Mouse (Mus musculus) kidney, embryonic 14.5 days (tissue): ENCODE measurements around the gene Tnfrsf1b. TPM values are rescaled to one million over a fixed set of nuclear protein-coding genes. Genes with fewer than 3 reads are reported as not detected.
"Not testable (repeated sequence)": the region's sequence is repeated elsewhere in the genome, so short reads cannot be mapped to it uniquely, and the experiment has no call there.

Source experiments
- ATAC-seq: fragments of 200-750 bp; cut with Nextera tagmentation; 2 replicates; pipeline ENCODE4 v1.8.0; 2017; ENCODE audit warnings: moderate number of reproducible peaks, mild to moderate bottlenecking, moderate TSS enrichment, moderate library complexity; ENCODE audit not compliant: low FRiP score, low TSS enrichment
- H3K27ac ChIP-seq: fragments of 300-500 bp; sonication (generic); 2 replicates; pipeline ENCODE4 v1.5.1; 2014; ENCODE audit warnings: low read depth, mild to moderate bottlenecking, low read length, moderate library complexity, mixed read lengths
- H3K27me3 ChIP-seq: fragments of 300-500 bp; sonication (generic); 2 replicates; pipeline ENCODE4 v1.6.1; 2014; ENCODE audit warnings: mild to moderate bottlenecking, low read length; ENCODE audit not compliant: control insufficient read depth, insufficient read depth
- H3K36me3 ChIP-seq: fragments of 300-500 bp; sonication (generic); 2 replicates; pipeline ENCODE4 v1.6.1; 2014; ENCODE audit warnings: low read length, mixed read lengths; ENCODE audit not compliant: control insufficient read depth, insufficient read depth
- H3K4me1 ChIP-seq: fragments of 300-500 bp; sonication (generic); 2 replicates; pipeline ENCODE4 v1.6.1; 2014; ENCODE audit warnings: low read length, mixed read lengths; ENCODE audit not compliant: control insufficient read depth, insufficient read depth
- H3K4me2 ChIP-seq: fragments of 300-500 bp; sonication (generic); replicated peaks from 2 replicates; pipeline ENCODE4 v1.6.1; 2014; ENCODE audit warnings: low read depth, mild to moderate bottlenecking, low read length
- H3K4me3 ChIP-seq: fragments of 300-500 bp; sonication (generic); 2 replicates; pipeline ENCODE4 v1.5.1; 2014; ENCODE audit warnings: mild to moderate bottlenecking, low read length
- H3K9ac ChIP-seq: fragments of 300-500 bp; sonication (generic); 2 replicates; pipeline ENCODE4 v1.6.1; 2014; ENCODE audit warnings: low read depth, mild to moderate bottlenecking, low read length, moderate library complexity
- H3K9me3 ChIP-seq: fragments of 300-500 bp; sonication (generic); 2 replicates; pipeline ENCODE4 v1.6.1; 2016; ENCODE audit warnings: low read length; ENCODE audit not compliant: control insufficient read depth
- WGBS: fragments of 180-500 bp; shearing (Covaris S2); extraction: QIAGEN DNeasy Blood & Tissue Kit; methylation state at CpG from one replicate; pipeline ENCODE4 v1.1.7; 2014; 5-methylcytosine and 5-hydroxymethylcytosine counted together
- polyA plus RNA-seq: library from polyadenylated mRNA; unstranded; fragments of >200 nt; fragmentation: Nextera tagmentation; extraction: Ambion mirVana; gene quantifications from 2 replicates; pipeline ENCODE4 v1.2.1, GENCODE M21; 2014

Tnfrsf1b gene
- polyA plus RNA-seq, 1 experiment from 2014 or later, result 3.0 TPM

- Histone ChIP-seq H3K4me1 (peaks cover 12% of the 10 kb centered on the region; the same call in 1 of the 2 replicates), H3K4me2 (peak overlapping the region; percentile 92), H3K9ac (peak overlapping the region; percentile 89), H3K36me3 (peaks cover 9% of the 10 kb centered on the region; the same call in 1 of the 2 replicates), H3K27me3 (no peaks in the 10 kb centered on the region), H3K27ac (peak overlapping the region; percentile 56), H3K9me3 (no peaks in the 10 kb centered on the region), H3K4me3 (peak overlapping the region; percentile 94)
- peak; percentile 43 for ATAC-seq
- whole genome bisulfite sequencing, result 2% methylated on average over 10 of the region's 10 CpGs
Measured at GRCm38 (mm10) chr4:145193991-145194511, 52.6 kb downstream of the Tnfrsf1b start.

- Histone ChIP-seq H3K4me2 (peak overlapping the region; percentile 92), H3K4me1 (peaks cover 12% of the 10 kb centered on the region; the same call in 1 of the 2 replicates), H3K4me3 (peak overlapping the region; percentile 94), H3K36me3 (peaks cover 13% of the 10 kb centered on the region; the same call in 1 of the 2 replicates), H3K9ac (no peak overlapping the region; the same call in 1 of the 2 replicates), H3K27me3 (no peaks in the 10 kb centered on the region), H3K27ac (no peak overlapping the region), H3K9me3 (no peaks in the 10 kb centered on the region)
- 23% methylated on average over 3 of the region's 3 CpGs for WGBS
- ATAC-seq, result no peak
Measured at GRCm38 (mm10) chr4:145193406-145193805, 53.3 kb downstream of the Tnfrsf1b start.

GRCm38 (mm10) chr4:145192686-145193085 is 54.0 kb downstream of the Tnfrsf1b start:
- Histone ChIP-seq H3K4me3 (no peak overlapping the region), H3K4me2 (no peak overlapping the region)

GRCm38 (mm10) chr4:145188561-145188960 is 58.1 kb downstream of the Tnfrsf1b start:
- H3K4me2 ChIP-seq, result no peak overlapping the region
- H3K36me3 ChIP-seq, result peaks cover 29% of the 10 kb centered on the region; the same call in 1 of the 2 replicates
- H3K27me3 ChIP-seq, result no peaks in the 10 kb centered on the region
- H3K9me3 ChIP-seq, result no peaks in the 10 kb centered on the region
- H3K4me3 ChIP-seq, result no peak overlapping the region
- no peak overlapping the region for H3K9ac ChIP-seq
- no peak overlapping the region for H3K27ac ChIP-seq
- ATAC-seq, result no peak
- H3K4me1 ChIP-seq, result peaks cover 11% of the 10 kb centered on the region; the same call in 1 of the 2 replicates

More at GRCm38 (mm10) chr4:145192686-145193085, 54.0 kb downstream of the Tnfrsf1b start:
- no peak overlapping the region for H3K27ac ChIP-seq
- H3K4me1 ChIP-seq, result peaks cover 12% of the 10 kb centered on the region; the same call in 1 of the 2 replicates
- H3K36me3 ChIP-seq, result peaks cover 13% of the 10 kb centered on the region; the same call in 1 of the 2 replicates
- no peaks in the 10 kb centered on the region for H3K27me3 ChIP-seq
- H3K9me3 ChIP-seq, result no peaks in the 10 kb centered on the region
- H3K9ac ChIP-seq, result no peak overlapping the region
- ATAC-seq, result no peak

GRCm38 (mm10) chr4:145187619-145188018 is 59.1 kb downstream of the Tnfrsf1b start:
- WGBS, result 83% methylated on average over 2 of the region's 2 CpGs
- no peak overlapping the region for H3K4me3 ChIP-seq
- H3K9me3 ChIP-seq, result no peaks in the 10 kb centered on the region
- peaks cover 29% of the 10 kb centered on the region; the same call in 1 of the 2 replicates for H3K36me3 ChIP-seq
- no peak overlapping the region for H3K27ac ChIP-seq
- H3K4me2 ChIP-seq, result no peak overlapping the region
- no peak for ATAC-seq
- H3K27me3 ChIP-seq, result no peaks in the 10 kb centered on the region
- no peak overlapping the region for H3K9ac ChIP-seq
- peaks cover 4% of the 10 kb centered on the region; the same call in 1 of the 2 replicates for H3K4me1 ChIP-seq

GRCm38 (mm10) chr4:145178918-145179549 is 67.6 kb downstream of the Tnfrsf1b start:
- ATAC-seq, result no peak
- Histone ChIP-seq H3K36me3 (peaks cover 45% of the 10 kb centered on the region; the same call in 1 of the 2 replicates), H3K4me1 (no peaks in the 10 kb centered on the region)

GRCm38 (mm10) chr4:145165542-145165941 is 81.1 kb downstream of the Tnfrsf1b start:
- not testable (repeated sequence) for H3K4me1 ChIP-seq, H3K4me3 ChIP-seq, H3K27me3 ChIP-seq, H3K27ac ChIP-seq, H3K4me2 ChIP-seq, H3K9ac ChIP-seq, H3K9me3 ChIP-seq
- WGBS, result 93% methylated on average over 3 of the region's 3 CpGs
- peaks cover 76% of the 10 kb centered on the region for H3K36me3 ChIP-seq
- ATAC-seq, result peak; percentile 38; the same call in 1 of the 2 replicates

More at GRCm38 (mm10) chr4:145178918-145179549, 67.6 kb downstream of the Tnfrsf1b start:
- no peak overlapping the region for H3K27ac ChIP-seq
- no peak overlapping the region for H3K4me2 ChIP-seq
- no peaks in the 10 kb centered on the region for H3K27me3 ChIP-seq
- H3K9me3 ChIP-seq, result no peaks in the 10 kb centered on the region
- H3K4me3 ChIP-seq, result no peak overlapping the region
- 96% methylated on average over 5 of the region's 5 CpGs for WGBS
- H3K9ac ChIP-seq, result no peak overlapping the region

- Histone ChIP-seq H3K4me1 (no peaks in the 10 kb centered on the region), H3K9ac (no peak overlapping the region), H3K36me3 (peaks cover 74% of the 10 kb centered on the region), H3K27ac (no peak overlapping the region), H3K27me3 (no peaks in the 10 kb centered on the region), H3K4me3 (no peak overlapping the region), H3K9me3 (no peaks in the 10 kb centered on the region), H3K4me2 (no peak overlapping the region)
- 94% methylated on average over 4 of the region's 4 CpGs for WGBS
- ATAC-seq, result no peak
Measured at GRCm38 (mm10) chr4:145164111-145164510, 82.6 kb downstream of the Tnfrsf1b start.
